Comparison of ENCODE assay signal across 19 mouse cellular contexts in the genomic region with DNA sequence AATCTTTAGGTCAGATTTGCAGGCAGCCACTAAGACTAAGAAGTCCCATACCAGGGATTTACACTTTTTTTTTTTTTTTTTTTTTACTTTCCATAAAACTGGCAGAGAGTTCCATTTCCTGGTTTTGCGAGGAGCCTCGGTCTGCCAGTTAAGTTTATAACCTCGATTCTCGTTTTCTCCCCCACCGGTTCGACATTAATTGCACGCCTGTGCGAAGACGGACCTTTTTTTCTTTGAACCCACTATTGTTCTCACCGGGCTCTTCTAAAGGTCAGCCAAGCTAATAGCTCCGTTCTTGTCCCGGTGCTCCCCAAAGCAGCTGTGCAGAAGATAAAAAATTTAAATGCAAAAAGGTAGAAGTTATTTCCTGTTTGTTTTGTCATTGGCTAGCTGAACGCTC. TPM values are rescaled to one million over a fixed set of nuclear protein-coding genes. Genes with fewer than 3 reads are reported as not detected.
A peak's percentile ranks its signal among the peaks of the same experiment; 100 is the strongest.
DNase-seq lines count a peak whose midpoint lies in the region; ATAC-seq and TF ChIP-seq lines count a peak whose summit lies in the region.
"Had no signal": no experiment of that assay in that cellular context is flagged by ENCODE, and none has a peak within 500 bp of the region (broad histone marks: within the 10 kb centered on the region; RNA-seq: fewer than 3 reads in every experiment).

No protein-coding gene starts in this region.

- H3K4me1 ChIP-seq in forebrain, postnatal 0 days (ENCODE audit: insufficient read depth): no peaks in the 10 kb centered on the region
- 0 out of 2 replicates have a peak, but pooled peaks cover 6% of the 10 kb centered on the region for H3K4me1 ChIP-seq in forebrain, embryonic 13.5 days
- peaks cover 11% of the 10 kb centered on the region for H3K4me1 ChIP-seq in limb, embryonic 12.5 days (replicated peaks)
- peaks cover 11% of the 10 kb centered on the region; the same call in 1 of the 2 replicates for H3K4me1 ChIP-seq in limb, embryonic 10.5 days
- H3K4me1 ChIP-seq in midbrain, embryonic 14.5 days (ENCODE audit: control insufficient read depth, insufficient read depth, low read length): 0 out of 2 replicates have a peak, but pooled peaks cover 5% of the 10 kb centered on the region
- H3K4me1 ChIP-seq: forebrain, embryonic 15.5 days; liver, embryonic 13.5 days had no signal

- H3K9me3 ChIP-seq in forebrain, postnatal 0 days (ENCODE audit: low read length): no peaks in the 10 kb centered on the region
- no peaks in the 10 kb centered on the region for H3K9me3 ChIP-seq in forebrain, embryonic 13.5 days (replicated peaks)
- H3K9me3 ChIP-seq in limb, embryonic 12.5 days: no peaks in the 10 kb centered on the region
- H3K9me3 ChIP-seq in limb, embryonic 10.5 days (replicated peaks): no peaks in the 10 kb centered on the region
- no peaks in the 10 kb centered on the region for H3K9me3 ChIP-seq in midbrain, embryonic 14.5 days (ENCODE audit: control insufficient read depth, low read length)
- H3K9me3 ChIP-seq: forebrain, embryonic 15.5 days; heart, embryonic 12.5 days; liver, embryonic 13.5 days; midbrain, embryonic 12.5 days had no signal

- no peak for TF ChIP-seq CTCF in forebrain, postnatal 0 days (IDR thresholded peaks at IDR 0.05; ENCODE audit: low read depth)

- no peaks in the 10 kb centered on the region for H3K27me3 ChIP-seq in forebrain, postnatal 0 days (ENCODE audit: insufficient read depth, low read length)
- H3K27me3 ChIP-seq in forebrain, embryonic 13.5 days: no peaks in the 10 kb centered on the region
- H3K27me3 ChIP-seq in limb, embryonic 12.5 days: no peaks in the 10 kb centered on the region
- H3K27me3 ChIP-seq in limb, embryonic 10.5 days (ENCODE audit: low read depth, poor library complexity, severe bottlenecking): no peaks in the 10 kb centered on the region
- H3K27me3 ChIP-seq in midbrain, embryonic 14.5 days (ENCODE audit: control insufficient read depth, insufficient read depth, low read length): no peaks in the 10 kb centered on the region
- H3K27me3 ChIP-seq: forebrain, embryonic 15.5 days; heart, embryonic 12.5 days; liver, embryonic 13.5 days; midbrain, embryonic 12.5 days had no signal

- 24% methylated on average over 13 of the region's 13 CpGs for WGBS in forebrain, postnatal 0 days
- 20% methylated on average over 13 of the region's 13 CpGs for WGBS in forebrain, embryonic 13.5 days
- WGBS in limb, embryonic 12.5 days: 24% methylated on average over 13 of the region's 13 CpGs
- 59% methylated on average over 13 of the region's 13 CpGs for WGBS in limb, embryonic 10.5 days
- WGBS in midbrain, embryonic 14.5 days: 50% methylated on average over 13 of the region's 13 CpGs

- no peak overlapping the region for H3K4me3 ChIP-seq in forebrain, postnatal 0 days (ENCODE audit: low read depth, low read length)
- no peak overlapping the region for H3K4me3 ChIP-seq in forebrain, embryonic 13.5 days
- H3K4me3 ChIP-seq in limb, embryonic 12.5 days (replicated peaks): no peak overlapping the region
- no peak overlapping the region for H3K4me3 ChIP-seq in limb, embryonic 10.5 days
- H3K4me3 ChIP-seq in midbrain, embryonic 14.5 days (replicated peaks; ENCODE audit: low read depth, low read length): no peak overlapping the region
- H3K4me3 ChIP-seq: forebrain, embryonic 15.5 days; heart, embryonic 12.5 days; liver, embryonic 13.5 days; midbrain, embryonic 12.5 days had no signal

- DNase-seq in forebrain, postnatal 0 days: no peak
- no peak for DNase-seq in limb, embryonic 10.5 days (ENCODE audit: low spot score)
- peak; percentile 25 to 54 for DNase-seq in kidney, postnatal 25 days
- no peak for DNase-seq in adrenal gland, adult 18-20 months (ENCODE audit: low spot score in 2 of 2)
- no peak for DNase-seq in midbrain, embryonic 14.5 days
- no peak for DNase-seq in thymus, postnatal 0 days (ENCODE audit: low spot score)
- DNase-seq: adrenal gland, postnatal 14 days; cerebellum, adult 11-12 months; cerebellum, postnatal 36 days; heart, postnatal 4 days; liver, embryonic 13.5 days; right cerebral cortex, postnatal 14 days; thymus, postnatal 14 days had no signal

- no peak for ATAC-seq in forebrain, postnatal 0 days
- ATAC-seq in forebrain, embryonic 13.5 days: no peak
- ATAC-seq in limb, embryonic 12.5 days (ENCODE audit: insufficient number of reproducible peaks, insufficient read depth, low FRiP score, low TSS enrichment, low read depth): no peak
- no peak for ATAC-seq in midbrain, embryonic 14.5 days (ENCODE audit: low FRiP score, low TSS enrichment)
- ATAC-seq: forebrain, embryonic 15.5 days had no signal

- H3K4me2 ChIP-seq in forebrain, postnatal 0 days (ENCODE audit: low read depth): 0 out of 2 replicates have a peak overlapping the region, but pooled peaks have one; percentile 0
- H3K4me2 ChIP-seq in forebrain, embryonic 13.5 days: no peak overlapping the region
- peak overlapping the region; percentile 41 for H3K4me2 ChIP-seq in limb, embryonic 12.5 days
- no peak overlapping the region for H3K4me2 ChIP-seq in midbrain, embryonic 14.5 days (ENCODE audit: low read length)
- H3K4me2 ChIP-seq: forebrain, embryonic 15.5 days; heart, embryonic 12.5 days; liver, embryonic 13.5 days; midbrain, embryonic 12.5 days had no signal

- H3K36me3 ChIP-seq in forebrain, postnatal 0 days (ENCODE audit: insufficient read depth): no peaks in the 10 kb centered on the region
- H3K36me3 ChIP-seq in forebrain, embryonic 13.5 days (ENCODE audit: poor library complexity, severe bottlenecking): no peaks in the 10 kb centered on the region
- H3K36me3 ChIP-seq in limb, embryonic 12.5 days: no peaks in the 10 kb centered on the region
- H3K36me3 ChIP-seq in limb, embryonic 10.5 days: no peaks in the 10 kb centered on the region
- no peaks in the 10 kb centered on the region for H3K36me3 ChIP-seq in midbrain, embryonic 14.5 days (ENCODE audit: control insufficient read depth, insufficient read depth, low read length)
- H3K36me3 ChIP-seq: forebrain, embryonic 15.5 days; heart, embryonic 12.5 days; liver, embryonic 13.5 days; midbrain, embryonic 12.5 days had no signal

- H3K27ac ChIP-seq in forebrain, postnatal 0 days (ENCODE audit: low read depth, low read length): no peak overlapping the region
- no peak overlapping the region for H3K27ac ChIP-seq in forebrain, embryonic 13.5 days
- no peak overlapping the region for H3K27ac ChIP-seq in limb, embryonic 12.5 days
- no peak overlapping the region for H3K27ac ChIP-seq in limb, embryonic 10.5 days
- H3K27ac ChIP-seq in midbrain, embryonic 14.5 days (replicated peaks; ENCODE audit: low read depth, low read length): no peak overlapping the region
- H3K27ac ChIP-seq: forebrain, embryonic 15.5 days; liver, embryonic 13.5 days; midbrain, embryonic 12.5 days had no signal

- H3K9ac ChIP-seq in forebrain, postnatal 0 days: no peak overlapping the region
- H3K9ac ChIP-seq in forebrain, embryonic 13.5 days: no peak overlapping the region
- H3K9ac ChIP-seq in limb, embryonic 12.5 days (replicated peaks): no peak overlapping the region
- H3K9ac ChIP-seq in midbrain, embryonic 14.5 days (replicated peaks; ENCODE audit: low read length): no peak overlapping the region
- H3K9ac ChIP-seq: forebrain, embryonic 15.5 days; heart, embryonic 12.5 days; liver, embryonic 13.5 days; midbrain, embryonic 12.5 days had no signal

RNA-seq across cellular contexts. Expression of gene Kank1, which starts 12.5 kb away (rescaled TPM):
- 10.4 and 10.8 TPM in 2 replicates for total RNA-seq in forebrain, postnatal 0 days (2014; rRNA removed)
- polyA plus RNA-seq in forebrain, postnatal 0 days (2015; fragmentation: Nextera tagmentation; extraction: Ambion mirVana): 2.7 and 3.9 TPM in 2 replicates
- polyA plus RNA-seq in forebrain, embryonic 13.5 days (2015; fragmentation: Nextera tagmentation; extraction: Ambion mirVana): 2.7 and 3.1 TPM in 2 replicates
- 57.6 and 66.9 TPM in 2 replicates for polyA plus RNA-seq in limb, embryonic 12.5 days (2016; fragmentation: Nextera tagmentation; extraction: Ambion mirVana)
- 16.9 and 33.7 TPM in 2 replicates for polyA plus RNA-seq in limb, embryonic 10.5 days (2016; fragmentation: Nextera tagmentation; extraction: Ambion mirVana)
- total RNA-seq in adrenal gland, adult 18-20 months (2021): 10 to 100 TPM; 11.2 to 17.6 TPM
- 4.6 and 4.7 TPM in 2 replicates for polyA plus RNA-seq in midbrain, embryonic 14.5 days (2014; fragmentation: Nextera tagmentation; extraction: Ambion mirVana)
- 3.7 TPM in 2 replicates for polyA plus RNA-seq in thymus, postnatal 0 days (2015; fragmentation: Nextera tagmentation; extraction: Ambion mirVana)
- total RNA-seq: granulocyte monocyte progenitor cell, adult 5-6 weeks had no signal

Comparison
In these comparisons a context has a peak if more than half of its experiments do, and no peak if none do; other contexts are left out.
1. H3K4me2 ChIP-seq: peak in forebrain, postnatal 0 days (single experiment) and limb, embryonic 12.5 days (single experiment); none in forebrain, embryonic 13.5 days (single experiment) and midbrain, embryonic 14.5 days (single experiment).
2. DNase-seq: peak in kidney, postnatal 25 days (2 of 2); none in forebrain, postnatal 0 days (single experiment), limb, embryonic 10.5 days (single experiment), adrenal gland, adult 18-20 months (0 of 2), midbrain, embryonic 14.5 days (single experiment) and thymus, postnatal 0 days (single experiment).